Mouse (Mus musculus) testis, adult 2 months (tissue): ENCODE results near the gene Plekhs1.

Experiments
- CTCF ChIP-seq: fragments of 200-500 bp; IDR thresholded peaks from 2 replicates; pipeline ENCODE4 v1.5.1; 2012; ENCODE audit warnings: low read depth, mild to moderate bottlenecking, inconsistent platforms, low read length, moderate library complexity; ENCODE audit not compliant: control insufficient read depth, insufficient read depth, insufficient replicate concordance
- POLR2A ChIP-seq: fragments of 200-500 bp; IDR thresholded peaks from 2 replicates; pipeline ENCODE4 v1.6.1; 2012; ENCODE audit warnings: low read depth, mild to moderate bottlenecking, inconsistent platforms, low read length, moderate library complexity; ENCODE audit not compliant: control insufficient read depth

DNA sequence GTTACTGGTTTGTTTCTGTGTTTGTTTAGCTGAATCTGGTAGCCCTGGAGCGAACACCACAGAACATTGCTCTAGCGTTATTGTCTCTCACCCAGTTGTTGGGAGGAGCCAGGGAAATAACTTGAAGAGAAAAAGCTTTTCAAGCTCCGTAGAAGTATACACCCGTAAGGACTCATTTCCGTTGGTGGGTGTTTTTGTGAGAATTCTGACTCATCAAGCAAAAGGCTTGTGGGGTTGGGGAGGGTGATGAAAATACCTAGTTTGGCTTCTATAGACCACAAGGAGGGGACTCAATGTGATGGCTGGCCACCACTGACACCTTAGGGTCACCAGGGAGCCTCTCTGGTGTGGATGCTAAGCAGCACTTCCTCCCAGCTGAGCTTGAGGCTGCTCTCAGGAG lies 10.5 kb upstream of the Plekhs1 start:
- no peak for TF ChIP-seq CTCF
- TF ChIP-seq POLR2A, result no peak
